Mouse (Mus musculus): Measurements from ENCODE around the gene Xirp1.

- TF ChIP-seq CTCF (IDR thresholded peaks at IDR 0.05; ENCODE audit: borderline replicate concordance, insufficient read depth, low read depth, low read length) (no peak), POLR2A (IDR thresholded peaks at IDR 0.05; ENCODE audit: borderline replicate concordance, insufficient read depth, low read length) (no peak)
These were observed 38.8 kb downstream of the Xirp1 start, which contains the start of gene Csrnp1 for GRCm38 (mm10) chr9:119984536-119985011.
